Mouse (Mus musculus): Measurements from ENCODE around the gene Calhm1. TPM values are rescaled to one million over a fixed set of nuclear protein-coding genes. Genes with fewer than 3 reads are reported as not detected.

The Calhm1 gene
- polyA plus RNA-seq, 1 experiment: not detected

GRCm38 (mm10) chr19:47184221-47184620 is 40.2 kb upstream of the Calhm1 start:
- H3ac ChIP-seq (ENCODE audit: control insufficient read depth, insufficient read length, low read depth): no peak overlapping the region

DNA sequence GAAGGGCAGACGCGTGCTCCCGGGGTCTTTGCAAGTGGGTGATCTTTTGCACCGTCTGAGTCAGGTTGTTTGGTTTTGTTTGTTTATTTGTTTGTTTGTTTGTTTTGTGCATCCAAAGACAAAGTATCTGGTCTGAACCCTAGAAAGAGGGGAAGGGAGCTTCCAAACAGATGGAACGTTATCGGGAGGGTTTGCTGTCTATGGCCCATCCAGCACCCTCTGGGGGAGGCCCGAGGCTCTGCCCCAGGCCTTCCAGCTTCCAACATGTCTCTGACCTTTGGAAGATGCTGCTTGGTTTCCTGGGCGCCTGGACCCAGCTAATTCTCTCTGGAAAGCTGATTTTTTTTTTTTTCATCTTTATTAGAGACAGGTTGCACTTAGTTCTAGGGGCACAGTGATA is 36.0 kb upstream of the Calhm1 start:
- Histone ChIP-seq H3K4me3 (ENCODE audit: insufficient read depth, poor library complexity, severe bottlenecking) (no peak overlapping the region), H3ac (ENCODE audit: control insufficient read depth, insufficient read length, low read depth) (no peak overlapping the region), H3K36me3 (ENCODE audit: control insufficient read depth, insufficient read depth) (no peaks in the 10 kb centered on the region), H3K79me3 (ENCODE audit: low read depth) (no peaks in the 10 kb centered on the region), H3K79me2 (ENCODE audit: control insufficient read depth, insufficient read depth) (no peaks in the 10 kb centered on the region), H3K27me3 (ENCODE audit: control insufficient read depth, insufficient read depth, insufficient read length) (peaks cover 4% of the 10 kb centered on the region)
- TF ChIP-seq FOSL1 (IDR thresholded peaks at IDR 0.05; ENCODE audit: insufficient read depth, low read length, poor library complexity, severe bottlenecking): no peak
- no peak for TF ChIP-seq CTCF (IDR thresholded peaks at IDR 0.05; ENCODE audit: control insufficient read depth, insufficient read depth, insufficient read length)
- TF ChIP-seq MYOG (IDR thresholded peaks at IDR 0.05; ENCODE audit: control insufficient read depth, extremely low read depth, insufficient read length): no peak
- no peak for TF ChIP-seq MYOD1 (IDR thresholded peaks at IDR 0.05; ENCODE audit: control insufficient read depth, insufficient read length, low read depth)
- TF ChIP-seq MAX (IDR thresholded peaks at IDR 0.05): no peak
- no peak for TF ChIP-seq CEBPB (IDR thresholded peaks at IDR 0.05; ENCODE audit: low read depth)
- no peak for TF ChIP-seq USF1 (IDR thresholded peaks at IDR 0.05; ENCODE audit: low read depth)

More at GRCm38 (mm10) chr19:47184221-47184620, 40.2 kb upstream of the Calhm1 start:
- Histone ChIP-seq H3K27me3 (ENCODE audit: control insufficient read depth, insufficient read depth, insufficient read length) (peaks cover 4% of the 10 kb centered on the region), H3K79me2 (ENCODE audit: control insufficient read depth, insufficient read depth) (no peaks in the 10 kb centered on the region), H3K36me3 (ENCODE audit: control insufficient read depth, insufficient read depth) (no peaks in the 10 kb centered on the region), H3K4me3 (ENCODE audit: insufficient read depth, poor library complexity, severe bottlenecking) (no peak overlapping the region), H3K79me3 (ENCODE audit: low read depth) (no peaks in the 10 kb centered on the region)
- TF ChIP-seq CEBPB (IDR thresholded peaks at IDR 0.05; ENCODE audit: low read depth) (no peak), FOSL1 (IDR thresholded peaks at IDR 0.05; ENCODE audit: insufficient read depth, low read length, poor library complexity, severe bottlenecking) (no peak), MAX (IDR thresholded peaks at IDR 0.05) (no peak), CTCF (IDR thresholded peaks at IDR 0.05; ENCODE audit: control insufficient read depth, insufficient read depth, insufficient read length) (no peak), MYOD1 (IDR thresholded peaks at IDR 0.05; ENCODE audit: control insufficient read depth, insufficient read length, low read depth) (no peak), MYOG (IDR thresholded peaks at IDR 0.05; ENCODE audit: control insufficient read depth, extremely low read depth, insufficient read length) (no peak), USF1 (IDR thresholded peaks at IDR 0.05; ENCODE audit: low read depth) (no peak)

DNA sequence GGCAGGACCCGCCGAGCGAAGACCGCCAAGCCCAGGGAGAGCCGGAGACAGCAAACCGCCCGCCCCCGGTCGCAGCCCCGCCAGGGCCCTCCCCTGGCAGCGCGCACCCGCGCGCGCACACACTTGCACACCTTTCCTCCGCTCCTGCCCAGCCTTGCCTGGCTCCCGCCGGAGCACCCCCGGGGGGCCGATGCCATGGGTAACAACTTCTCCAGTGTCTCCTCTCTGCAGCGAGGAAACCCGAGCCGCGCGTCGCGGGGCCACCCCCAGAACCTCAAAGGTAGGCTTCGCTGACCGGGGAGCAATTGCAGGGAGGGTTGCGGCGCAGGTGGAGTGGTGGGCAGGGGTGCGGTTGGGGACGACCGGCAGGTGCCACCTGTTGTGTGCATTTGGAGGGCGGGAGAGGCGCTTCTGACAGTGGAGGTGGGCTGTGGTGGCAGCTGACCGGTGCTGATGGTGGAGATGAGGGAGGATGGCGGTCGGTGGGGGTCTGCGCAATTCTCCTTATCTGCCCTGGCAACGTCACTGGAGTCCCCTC is 35.3 kb upstream of the Calhm1 start:
- peaks cover 4% of the 10 kb centered on the region for H3K27me3 ChIP-seq (ENCODE audit: control insufficient read depth, insufficient read depth, insufficient read length)
- H3K79me3 ChIP-seq (ENCODE audit: low read depth): no peaks in the 10 kb centered on the region
- peak overlapping the region; percentile 32 for H3K4me3 ChIP-seq (ENCODE audit: insufficient read depth, poor library complexity, severe bottlenecking)
- TF ChIP-seq MAX (IDR thresholded peaks at IDR 0.05) (no peak), MYOG (IDR thresholded peaks at IDR 0.05; ENCODE audit: control insufficient read depth, extremely low read depth, insufficient read length) (no peak), CTCF (IDR thresholded peaks at IDR 0.05; ENCODE audit: control insufficient read depth, insufficient read depth, insufficient read length) (no peak), MYOD1 (IDR thresholded peaks at IDR 0.05; ENCODE audit: control insufficient read depth, insufficient read length, low read depth) (no peak), USF1 (IDR thresholded peaks at IDR 0.05; ENCODE audit: low read depth) (no peak), FOSL1 (IDR thresholded peaks at IDR 0.05; ENCODE audit: insufficient read depth, low read length, poor library complexity, severe bottlenecking) (no peak), CEBPB (IDR thresholded peaks at IDR 0.05; ENCODE audit: low read depth) (no peak)
- H3ac ChIP-seq (ENCODE audit: control insufficient read depth, insufficient read length, low read depth): peak overlapping the region; percentile 63
- no peaks in the 10 kb centered on the region for H3K36me3 ChIP-seq (ENCODE audit: control insufficient read depth, insufficient read depth)
- H3K79me2 ChIP-seq (ENCODE audit: control insufficient read depth, insufficient read depth): no peaks in the 10 kb centered on the region

- no peak for TF ChIP-seq MYOG (IDR thresholded peaks at IDR 0.05; ENCODE audit: control insufficient read depth, extremely low read depth, insufficient read length)
- no peak for TF ChIP-seq MAX (IDR thresholded peaks at IDR 0.05)
- no peak for TF ChIP-seq MYOD1 (IDR thresholded peaks at IDR 0.05; ENCODE audit: control insufficient read depth, insufficient read length, low read depth)
- no peak for TF ChIP-seq FOSL1 (IDR thresholded peaks at IDR 0.05; ENCODE audit: insufficient read depth, low read length, poor library complexity, severe bottlenecking)
- TF ChIP-seq CTCF (IDR thresholded peaks at IDR 0.05; ENCODE audit: control insufficient read depth, insufficient read depth, insufficient read length): no peak
- TF ChIP-seq USF1 (IDR thresholded peaks at IDR 0.05; ENCODE audit: low read depth): no peak
- TF ChIP-seq CEBPB (IDR thresholded peaks at IDR 0.05; ENCODE audit: low read depth): no peak
- Histone ChIP-seq H3ac (ENCODE audit: control insufficient read depth, insufficient read length, low read depth) (peak within 1 kb of the TSS; percentile 63), H3K27me3 (ENCODE audit: control insufficient read depth, insufficient read depth, insufficient read length) (peaks cover 7% of the 10 kb centered on the region), H3K79me3 (ENCODE audit: low read depth) (no peaks in the 10 kb centered on the region), H3K36me3 (ENCODE audit: control insufficient read depth, insufficient read depth) (no peaks in the 10 kb centered on the region), H3K4me3 (ENCODE audit: insufficient read depth, poor library complexity, severe bottlenecking) (peak within 1 kb of the TSS; percentile 32), H3K79me2 (ENCODE audit: control insufficient read depth, insufficient read depth) (no peaks in the 10 kb centered on the region)
Measured at GRCm38 (mm10) chr19:47178431-47179271, 34.6 kb upstream of the Calhm1 start, which contains the start of gene Neurl1a. TSS of gene Neurl1a (plus strand) at chr19:47178820.

- Histone ChIP-seq H3K36me3 (ENCODE audit: control insufficient read depth, insufficient read depth) (no peaks in the 10 kb centered on the region), H3K4me3 (ENCODE audit: insufficient read depth, poor library complexity, severe bottlenecking) (no peak overlapping the region), H3K79me3 (ENCODE audit: low read depth) (no peaks in the 10 kb centered on the region), H3K27me3 (ENCODE audit: control insufficient read depth, insufficient read depth, insufficient read length) (peaks cover 12% of the 10 kb centered on the region), H3ac (ENCODE audit: control insufficient read depth, insufficient read length, low read depth) (no peak overlapping the region), H3K79me2 (ENCODE audit: control insufficient read depth, insufficient read depth) (no peaks in the 10 kb centered on the region)
- TF ChIP-seq MYOG (IDR thresholded peaks at IDR 0.05; ENCODE audit: control insufficient read depth, extremely low read depth, insufficient read length): no peak
- peak; percentile 84 for TF ChIP-seq USF1 (IDR thresholded peaks at IDR 0.05; ENCODE audit: low read depth)
- peak; percentile 18 for TF ChIP-seq CTCF (IDR thresholded peaks at IDR 0.05; ENCODE audit: control insufficient read depth, insufficient read depth, insufficient read length)
Measured at GRCm38 (mm10) chr19:47178001-47178400, 33.9 kb upstream of the Calhm1 start.
